Mouse (Mus musculus) forebrain, embryonic 10.5 days (tissue): ENCODE measurements at regions not wholly inside any gene's neighbourhood (a gene's known extent, or its start where the extent isn't known, plus 50 kb on each side); places are given as distances from the start of the nearest gene placed in this dataset.

Source experiments
- DNase-seq: peaks from one replicate; pipeline ENCODE4 v3.0.0-alpha.2; 2017; ENCODE audit warnings: low spot score; ENCODE audit errors: extremely low spot score
- H3K27ac ChIP-seq: fragments of 300-500 bp; sonication (generic); 2 replicates; pipeline ENCODE4 v1.5.1; 2016; ENCODE audit warnings: mild to moderate bottlenecking
- H3K27me3 ChIP-seq: fragments of 300-500 bp; sonication (generic); 2 replicates; pipeline ENCODE4 v1.6.1; 2016; ENCODE audit warnings: mild to moderate bottlenecking; ENCODE audit not compliant: poor library complexity, severe bottlenecking
- H3K36me3 ChIP-seq: fragments of 300-500 bp; sonication (generic); replicated peaks from 2 replicates; pipeline ENCODE4 v1.6.1; 2016; ENCODE audit warnings: mild to moderate bottlenecking, moderate library complexity
- H3K4me1 ChIP-seq: fragments of 300-500 bp; sonication (generic); 2 replicates; pipeline ENCODE4 v1.6.1; 2016
- H3K4me3 ChIP-seq: fragments of 300-500 bp; sonication (generic); 2 replicates; pipeline ENCODE4 v1.5.1; 2016; ENCODE audit warnings: mild to moderate bottlenecking, moderate library complexity
- H3K9me3 ChIP-seq: fragments of 300-500 bp; sonication (generic); 2 replicates; pipeline ENCODE4 v1.6.1; 2016; ENCODE audit warnings: mild to moderate bottlenecking, moderate library complexity
- WGBS: fragments of 180-500 bp; shearing (Covaris S2); methylation state at CpG from one replicate; pipeline ENCODE4 v1.1.7; 2016; 5-methylcytosine and 5-hydroxymethylcytosine counted together

- WGBS = 56% methylated on average over 3 of the region's 3 CpGs
- DNase-seq = no peak
- Histone ChIP-seq H3K4me1 (peaks cover 3% of the 10 kb centered on the region; the same call in 1 of the 2 replicates), H3K27me3 (no peaks in the 10 kb centered on the region), H3K36me3 (no peaks in the 10 kb centered on the region), H3K4me3 (no peak overlapping the region), H3K27ac (no peak overlapping the region), H3K9me3 (no peaks in the 10 kb centered on the region)
Measured at GRCm38 (mm10) chr7:144996847-144997246, 57.1 kb upstream of the Ccnd1 start.

- H3K27me3 ChIP-seq = no peaks in the 10 kb centered on the region
- no peaks in the 10 kb centered on the region for H3K9me3 ChIP-seq
- H3K36me3 ChIP-seq = no peaks in the 10 kb centered on the region
- 75% methylated on average over 4 of the region's 4 CpGs for WGBS
- H3K27ac ChIP-seq = no peak overlapping the region
- DNase-seq = no peak
- H3K4me3 ChIP-seq = no peak overlapping the region
- H3K4me1 ChIP-seq = no peaks in the 10 kb centered on the region
Measured at GRCm38 (mm10) chr7:144994229-144994628, 54.5 kb upstream of the Ccnd1 start.

- Histone ChIP-seq H3K9me3 (no peaks in the 10 kb centered on the region), H3K4me3 (no peak overlapping the region), H3K27ac (0 out of 2 replicates have a peak overlapping the region, but pooled peaks have one; percentile 25), H3K27me3 (no peaks in the 10 kb centered on the region), H3K36me3 (no peaks in the 10 kb centered on the region), H3K4me1 (0 out of 2 replicates have a peak, but pooled peaks cover 4% of the 10 kb centered on the region)
- no peak for DNase-seq
- 87% methylated on average over 4 of the region's 4 CpGs for WGBS
Measured at GRCm38 (mm10) chr7:144993566-144993965, 53.8 kb upstream of the Ccnd1 start.

GRCm38 (mm10) chr7:144991760-144992159, 52.0 kb upstream of the Ccnd1 start:
- Histone ChIP-seq H3K27ac (no peak overlapping the region), H3K4me1 (peaks cover 12% of the 10 kb centered on the region), H3K27me3 (no peaks in the 10 kb centered on the region), H3K9me3 (no peaks in the 10 kb centered on the region), H3K4me3 (no peak overlapping the region), H3K36me3 (no peaks in the 10 kb centered on the region)
- 90% methylated on average over 1 of the region's 1 CpGs for WGBS
- no peak for DNase-seq
